Mouse (Mus musculus) forebrain, embryonic 11.5 days (tissue): Measurements from ENCODE around the gene Sntb2. TPM values are rescaled to one million over a fixed set of nuclear protein-coding genes. Genes with fewer than 3 reads are reported as not detected.
"Not testable (repeated sequence)": the region's sequence is repeated elsewhere in the genome, so short reads cannot be mapped to it uniquely, and the experiment has no call there.

ENCODE experiments used
- ATAC-seq: fragments of 200-750 bp; cut with Nextera tagmentation; replicated peaks from 2 replicates; pipeline ENCODE4 v1.8.0; 2017; ENCODE audit warnings: moderate TSS enrichment; ENCODE audit not compliant: low FRiP score
- DNase-seq: peaks from one replicate; pipeline ENCODE4 v3.0.0-alpha.2; 2017; ENCODE audit warnings: low spot score
- H3K27ac ChIP-seq: fragments of 300-500 bp; sonication (generic); 2 replicates; pipeline ENCODE4 v1.5.1; 2014; ENCODE audit warnings: low read depth, low read length
- H3K27me3 ChIP-seq: fragments of 300-500 bp; sonication (generic); 2 replicates; pipeline ENCODE4 v1.6.1; 2014; ENCODE audit warnings: mild to moderate bottlenecking, low read length, mixed read lengths; ENCODE audit not compliant: control insufficient read depth, insufficient read depth
- H3K36me3 ChIP-seq: fragments of 300-500 bp; sonication (generic); 2 replicates; pipeline ENCODE4 v1.6.1; 2014; ENCODE audit warnings: mild to moderate bottlenecking, low read length, moderate library complexity, mixed read lengths; ENCODE audit not compliant: control insufficient read depth, insufficient read depth
- H3K4me1 ChIP-seq: fragments of 300-500 bp; sonication (generic); replicated peaks from 2 replicates; pipeline ENCODE4 v1.6.1; 2014; ENCODE audit warnings: low read length, mixed read lengths; ENCODE audit not compliant: control insufficient read depth, insufficient read depth
- H3K4me2 ChIP-seq: fragments of 300-500 bp; sonication (generic); 2 replicates; pipeline ENCODE4 v1.6.1; 2014; ENCODE audit warnings: low read depth, mild to moderate bottlenecking, low read length, moderate library complexity, mixed read lengths; ENCODE audit not compliant: severe bottlenecking
- H3K4me3 ChIP-seq: fragments of 300-500 bp; sonication (generic); 2 replicates; pipeline ENCODE4 v1.5.1; 2014; ENCODE audit warnings: low read depth, low read length
- H3K9ac ChIP-seq: fragments of 300-500 bp; sonication (generic); 2 replicates; pipeline ENCODE4 v1.6.1; 2014; ENCODE audit warnings: low read length
- H3K9me3 ChIP-seq: fragments of 300-500 bp; sonication (generic); 2 replicates; pipeline ENCODE4 v1.6.1; 2016; ENCODE audit warnings: low read length, mixed read lengths; ENCODE audit not compliant: control insufficient read depth
- WGBS: fragments of 180-500 bp; shearing (Covaris S2); extraction: QIAGEN DNeasy Blood & Tissue Kit; methylation state at CpG from one replicate; pipeline ENCODE4 v1.1.7; 2014; 5-methylcytosine and 5-hydroxymethylcytosine counted together
- polyA plus RNA-seq: library from polyadenylated mRNA; unstranded; fragments of >200 nt; fragmentation: Nextera tagmentation; extraction: Ambion mirVana; gene quantifications from 2 replicates; pipeline ENCODE4 v1.2.1, GENCODE M21; 2014

Gene Sntb2
- polyA plus RNA-seq, 1 experiment from 2014 or later: 9.5 TPM

DNA sequence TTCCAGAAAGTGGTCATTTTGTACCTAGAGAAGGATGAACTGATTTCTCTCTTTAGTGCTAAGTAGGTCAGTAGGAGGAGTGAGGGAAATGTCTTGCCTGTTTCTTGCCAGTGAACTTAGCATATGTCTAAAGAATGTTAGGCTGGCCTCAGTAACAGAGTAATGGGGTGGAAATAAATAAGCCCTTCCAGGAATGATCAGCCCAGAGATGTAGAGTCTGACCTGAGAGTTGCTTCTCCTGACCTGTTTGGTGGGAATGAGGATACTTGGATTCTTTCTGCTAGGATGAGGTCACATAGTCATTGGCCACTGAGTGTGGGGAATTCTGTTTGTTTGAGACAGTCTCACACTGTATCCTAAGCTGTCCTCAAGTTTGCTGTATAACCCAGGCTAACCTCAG, 52.0 kb downstream of the Sntb2 start:
- Histone ChIP-seq H3K27me3 (no peaks in the 10 kb centered on the region), H3K27ac (no peak overlapping the region), H3K4me2 (no peak overlapping the region), H3K4me1 (no peaks in the 10 kb centered on the region), H3K9ac (no peak overlapping the region), H3K36me3 (no peaks in the 10 kb centered on the region), H3K4me3 (no peak overlapping the region), H3K9me3 (no peaks in the 10 kb centered on the region)
- ATAC-seq (no peak), DNase-seq (no peak)

DNA sequence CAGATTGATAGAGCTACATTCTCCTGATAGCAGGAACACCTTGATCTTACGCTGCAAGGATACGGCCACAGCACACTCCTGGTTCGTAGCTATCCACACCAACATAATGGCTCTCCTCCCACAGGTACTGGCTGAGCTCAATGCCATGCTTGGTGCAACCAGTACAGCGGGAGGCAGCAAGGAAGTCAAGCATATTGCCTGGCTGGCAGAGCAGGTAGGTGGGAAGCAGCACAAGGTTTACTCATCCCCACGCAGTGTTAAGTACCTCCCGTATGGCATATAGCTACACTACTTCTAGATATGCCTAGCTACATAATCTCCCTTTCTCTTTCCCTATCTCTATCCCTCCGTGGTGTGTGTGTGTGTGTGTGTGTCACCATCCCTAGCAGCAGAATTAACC, 55.8 kb downstream of the Sntb2 start:
- Histone ChIP-seq H3K27me3 (no peaks in the 10 kb centered on the region), H3K9me3 (no peaks in the 10 kb centered on the region), H3K9ac (no peak overlapping the region), H3K36me3 (no peaks in the 10 kb centered on the region), H3K4me1 (no peaks in the 10 kb centered on the region), H3K4me3 (no peak overlapping the region), H3K4me2 (no peak overlapping the region), H3K27ac (no peak overlapping the region)
- WGBS: 94% methylated on average over 7 of the region's 7 CpGs
- ATAC-seq (no peak), DNase-seq (no peak)

DNA sequence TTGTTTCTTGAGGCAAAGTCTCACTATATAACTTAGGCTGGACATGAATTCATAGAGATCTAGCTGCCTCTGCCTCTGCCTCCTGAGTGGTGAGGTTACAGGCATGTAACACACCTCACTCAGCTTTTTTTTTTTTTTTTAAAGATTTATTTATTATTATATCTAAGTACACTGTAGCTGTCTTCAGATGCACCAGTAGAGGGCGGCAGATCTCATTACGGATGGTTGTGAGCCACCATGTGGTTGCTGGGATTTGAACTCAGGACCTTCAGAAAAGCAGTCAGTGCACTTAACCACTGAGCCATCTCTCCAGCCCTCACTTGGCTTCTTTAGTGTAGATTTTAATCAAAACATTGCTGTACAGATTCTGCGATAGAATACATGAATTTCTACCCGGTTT, 60.8 kb downstream of the Sntb2 start:
- H3K27ac ChIP-seq, H3K4me3 ChIP-seq, H3K4me2 ChIP-seq, H3K9ac ChIP-seq, H3K4me1 ChIP-seq, H3K36me3 ChIP-seq, ATAC-seq, DNase-seq, H3K27me3 ChIP-seq, H3K9me3 ChIP-seq: not testable (repeated sequence)
- 95% methylated on average over 4 of the region's 4 CpGs for WGBS

DNA sequence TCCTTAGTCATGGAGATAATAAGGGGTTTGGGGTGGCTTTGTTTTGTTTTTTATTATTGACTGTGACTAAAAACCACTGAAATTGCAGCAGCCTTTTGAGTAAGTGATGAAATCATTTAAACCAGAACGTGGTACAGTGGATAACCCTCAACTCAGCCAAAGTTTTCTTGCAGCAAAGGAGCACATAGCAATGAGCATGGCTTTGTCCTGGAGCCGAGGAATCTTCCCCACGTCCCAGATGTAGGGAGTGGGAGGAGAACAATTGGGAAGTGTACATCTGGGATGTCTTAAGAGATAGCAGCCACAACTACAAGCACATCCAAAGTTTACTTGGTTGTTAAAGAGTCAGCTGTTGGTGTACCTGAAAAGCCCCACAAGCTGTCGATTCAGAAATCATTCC, 61.9 kb downstream of the Sntb2 start:
- Histone ChIP-seq H3K4me1 (no peaks in the 10 kb centered on the region), H3K9me3 (no peaks in the 10 kb centered on the region), H3K27me3 (no peaks in the 10 kb centered on the region), H3K4me2 (no peak overlapping the region), H3K4me3 (no peak overlapping the region), H3K27ac (no peak overlapping the region), H3K9ac (no peak overlapping the region), H3K36me3 (no peaks in the 10 kb centered on the region)
- DNase-seq: no peak
- no peak for ATAC-seq
- 87% methylated on average over 4 of the region's 4 CpGs for WGBS

DNA sequence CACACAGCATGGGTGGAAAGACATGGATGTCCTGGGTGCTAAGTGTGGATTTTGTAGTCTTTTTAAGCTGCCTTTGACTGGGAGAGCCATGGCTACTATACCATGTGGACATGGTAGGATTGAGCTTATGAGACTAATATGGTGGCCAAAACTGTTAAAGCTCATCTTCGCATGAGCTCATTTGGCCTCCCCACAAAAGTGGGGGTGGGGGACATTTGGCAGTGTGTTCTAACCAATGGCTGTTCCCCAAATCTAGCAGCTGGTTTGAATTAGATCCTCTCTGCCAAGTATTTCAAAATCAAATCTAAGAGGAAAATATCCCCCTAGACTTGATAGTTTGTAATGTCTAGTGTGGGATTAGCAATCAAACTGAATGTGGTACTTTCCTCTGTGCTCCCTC, 63.5 kb downstream of the Sntb2 start:
- H3K27me3 ChIP-seq: no peaks in the 10 kb centered on the region
- H3K4me2 ChIP-seq: no peak overlapping the region
- ATAC-seq (no peak), DNase-seq (no peak)
- H3K9me3 ChIP-seq: no peaks in the 10 kb centered on the region
- WGBS: 93% methylated on average over 1 of the region's 1 CpGs
- H3K4me3 ChIP-seq: no peak overlapping the region
- no peaks in the 10 kb centered on the region for H3K4me1 ChIP-seq
- no peak overlapping the region for H3K9ac ChIP-seq
- no peaks in the 10 kb centered on the region for H3K36me3 ChIP-seq
- no peak overlapping the region for H3K27ac ChIP-seq

- Histone ChIP-seq H3K36me3 (no peaks in the 10 kb centered on the region), H3K27me3 (no peaks in the 10 kb centered on the region), H3K4me1 (no peaks in the 10 kb centered on the region), H3K4me2 (no peak overlapping the region), H3K9ac (no peak overlapping the region), H3K9me3 (no peaks in the 10 kb centered on the region), H3K4me3 (no peak overlapping the region), H3K27ac (no peak overlapping the region)
- WGBS: 50% methylated on average over 5 of the region's 5 CpGs
- DNase-seq (peak; percentile 90), ATAC-seq (no peak; the same call in 1 of the 2 replicates)
These were observed 67.0 kb downstream of the Sntb2 start for GRCm38 (mm10) chr8:107002532-107002931.

GRCm38 (mm10) chr8:107007795-107008194, 72.2 kb downstream of the Sntb2 start:
- Histone ChIP-seq H3K27me3 (no peaks in the 10 kb centered on the region), H3K9ac (no peak overlapping the region), H3K36me3 (no peaks in the 10 kb centered on the region; the same call in 1 of the 2 replicates), H3K4me2 (no peak overlapping the region), H3K4me3 (no peak overlapping the region), H3K27ac (no peak overlapping the region), H3K9me3 (no peaks in the 10 kb centered on the region), H3K4me1 (no peaks in the 10 kb centered on the region)
- DNase-seq (no peak), ATAC-seq (no peak)
- 86% methylated on average over 3 of the region's 3 CpGs for WGBS

GRCm38 (mm10) chr8:107012666-107013065, 77.1 kb downstream of the Sntb2 start:
- Histone ChIP-seq H3K4me2 (no peak overlapping the region), H3K4me3 (no peak overlapping the region), H3K4me1 (no peaks in the 10 kb centered on the region), H3K27ac (no peak overlapping the region), H3K36me3 (no peaks in the 10 kb centered on the region; the same call in 1 of the 2 replicates), H3K9me3 (no peaks in the 10 kb centered on the region), H3K27me3 (no peaks in the 10 kb centered on the region), H3K9ac (no peak overlapping the region)
- ATAC-seq (no peak), DNase-seq (no peak)
- 85% methylated on average over 2 of the region's 2 CpGs for WGBS

DNA sequence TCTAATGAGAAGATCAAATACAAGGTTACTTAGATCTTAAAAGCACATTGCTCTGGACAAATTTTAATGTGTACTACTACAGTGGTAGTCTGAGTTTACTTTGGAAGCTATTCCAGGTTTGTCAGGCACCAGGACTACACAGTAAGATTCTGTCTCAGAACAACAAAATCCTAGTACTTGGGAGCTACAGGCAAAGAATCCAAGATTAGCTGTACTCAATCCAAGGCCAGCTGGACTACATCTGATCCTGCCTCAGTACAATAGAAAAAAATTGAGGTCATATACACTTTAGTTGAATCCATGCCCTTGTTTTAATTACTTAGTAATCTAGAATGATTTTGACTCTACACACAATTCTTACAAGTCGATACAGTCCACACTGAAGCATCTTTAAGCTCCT, 79.4 kb downstream of the Sntb2 start:
- no peaks in the 10 kb centered on the region for H3K4me1 ChIP-seq
- 83% methylated on average over 1 of the region's 1 CpGs for WGBS
- no peak overlapping the region for H3K27ac ChIP-seq
- no peak for DNase-seq
- no peak overlapping the region for H3K9ac ChIP-seq
- no peaks in the 10 kb centered on the region for H3K27me3 ChIP-seq
- no peaks in the 10 kb centered on the region; the same call in 1 of the 2 replicates for H3K36me3 ChIP-seq
- H3K4me3 ChIP-seq: no peak overlapping the region
- ATAC-seq: no peak
- no peaks in the 10 kb centered on the region for H3K9me3 ChIP-seq
- no peak overlapping the region for H3K4me2 ChIP-seq
